Mouse (Mus musculus) CH12.LX (cell line): Measurements from ENCODE around the gene Tmem219. TPM values are rescaled to one million over a fixed set of nuclear protein-coding genes. Genes with fewer than 3 reads are reported as not detected.

Experiments used
- DNase-seq: peaks from one replicate; pipeline ENCODE4 v3.0.0-alpha.2; 2013; ENCODE audit errors: extremely low read depth
- H3K27ac ChIP-seq: 2 replicates; pipeline ENCODE4 v1.5.1; 2012; ENCODE audit warnings: low read depth, mild to moderate bottlenecking, control low read depth, moderate library complexity; ENCODE audit not compliant: insufficient read depth
- H3K27me3 ChIP-seq: replicated peaks from 2 replicates; pipeline ENCODE3; 2012; ENCODE audit warnings: inconsistent platforms
- H3K36me3 ChIP-seq, 2 experiments: replicated peaks in 1 of 2; 2 replicates each; pipeline versions ENCODE3 to v1.6.1; 2012; ENCODE audit warnings: inconsistent platforms in 1 of 2, low read length in 1 of 2, mild to moderate bottlenecking in 1 of 2, mixed read lengths in 1 of 2, moderate library complexity in 1 of 2; ENCODE audit not compliant: control insufficient read depth in 1 of 2, insufficient read depth in 1 of 2
- H3K4me1 ChIP-seq, 2 experiments: 2 replicates each; pipeline ENCODE4 v1.6.1; 2012; ENCODE audit warnings: inconsistent platforms in 1 of 2, moderate library complexity in 1 of 2; ENCODE audit not compliant: insufficient read depth in 2 of 2, control insufficient read depth in 1 of 2
- H3K4me2 ChIP-seq: 2 replicates; pipeline ENCODE4 v1.6.1; 2012; ENCODE audit warnings: low read depth, mild to moderate bottlenecking, control low read depth; ENCODE audit not compliant: poor library complexity, insufficient read depth, severe bottlenecking
- H3K4me3 ChIP-seq, 3 experiments: fragments of 150-350 bp in 1 of 3; sonication (generic) in 1 of 3; replicated peaks in 1 of 3; 2 replicates each; pipeline versions ENCODE3 to v1.5.1; 2011 to 2012; ENCODE audit warnings: low read depth in 2 of 3, low read length in 2 of 3, mild to moderate bottlenecking in 2 of 3, moderate library complexity in 2 of 3, control low read depth in 1 of 3, improper control_type of control experiment in 1 of 3, inconsistent platforms in 1 of 3, mixed read lengths in 1 of 3; ENCODE audit not compliant: poor library complexity in 1 of 3
- H3K79me2 ChIP-seq: replicated peaks from 2 replicates; pipeline ENCODE4 v1.6.1; 2012; ENCODE audit warnings: mild to moderate bottlenecking, moderate library complexity; ENCODE audit not compliant: control insufficient read depth, poor library complexity, insufficient read depth, severe bottlenecking; ENCODE audit errors: extremely low read depth
- H3K9ac ChIP-seq: 2 replicates; pipeline ENCODE4 v1.6.1; 2012; ENCODE audit warnings: low read depth, mild to moderate bottlenecking, control low read depth, moderate library complexity; ENCODE audit not compliant: insufficient read depth
- H3K9me3 ChIP-seq: replicated peaks from 2 replicates; pipeline ENCODE3; 2012; ENCODE audit warnings: low read length, inconsistent platforms, mixed read lengths
- BHLHE40 ChIP-seq: IDR thresholded peaks from 2 replicates; pipeline ENCODE4 v1.6.1; 2011; ENCODE audit warnings: mild to moderate bottlenecking, low read depth, low read length, improper control_type of control experiment
- CHD1 ChIP-seq: IDR thresholded peaks from 2 replicates; pipeline ENCODE4 v1.6.1; 2012; ENCODE audit warnings: low read depth, low read length, improper control_type of control experiment, inconsistent platforms
- CTCF ChIP-seq, 2 experiments: IDR thresholded peaks in 1 of 2; conservative IDR thresholded peaks in 1 of 2; 2 replicates each; pipeline ENCODE4 v1.5.1; 2011 to 2012; ENCODE audit warnings: low read depth in 2 of 2, low read length in 2 of 2, improper control_type of control experiment in 1 of 2, inconsistent platforms in 1 of 2, mild to moderate bottlenecking in 1 of 2, moderate library complexity in 1 of 2
- GABPA ChIP-seq: IDR thresholded peaks from 2 replicates; pipeline ENCODE4 v1.6.1; 2012; ENCODE audit warnings: low read depth, low read length, improper control_type of control experiment, inconsistent platforms; ENCODE audit not compliant: insufficient replicate concordance
- JUN ChIP-seq: IDR thresholded peaks from 2 replicates; pipeline ENCODE4 v1.6.1; 2011; ENCODE audit warnings: low read depth, mild to moderate bottlenecking, low read length, improper control_type of control experiment, moderate library complexity; ENCODE audit not compliant: insufficient read depth
- KAT2A ChIP-seq: IDR thresholded peaks from 2 replicates; pipeline ENCODE4 v1.6.1; 2012; ENCODE audit warnings: low read length, improper control_type of control experiment, inconsistent platforms; ENCODE audit not compliant: insufficient replicate concordance
- MAFK ChIP-seq: IDR thresholded peaks from 2 replicates; pipeline ENCODE4 v1.6.1; 2011; ENCODE audit warnings: low read length, improper control_type of control experiment; ENCODE audit not compliant: insufficient replicate concordance
- MAX ChIP-seq: IDR thresholded peaks from 2 replicates; pipeline ENCODE4 v1.6.1; 2011; ENCODE audit warnings: low read length, improper control_type of control experiment
- MAZ ChIP-seq: IDR thresholded peaks from 2 replicates; pipeline ENCODE4 v1.6.1; 2012; ENCODE audit warnings: low read depth, mild to moderate bottlenecking, inconsistent platforms, low read length, improper control_type of control experiment, moderate library complexity
- NELFE ChIP-seq: IDR thresholded peaks from 2 replicates; pipeline ENCODE4 v1.6.1; 2011; ENCODE audit warnings: low read depth, low read length, improper control_type of control experiment
- NRF1 ChIP-seq: IDR thresholded peaks from 2 replicates; pipeline ENCODE4 v1.6.1; 2014; ENCODE audit warnings: low read depth, mild to moderate bottlenecking, inconsistent platforms, low read length, improper control_type of control experiment, moderate library complexity
- PAX5 ChIP-seq: IDR thresholded peaks from 2 replicates; pipeline ENCODE4 v1.6.1; 2012; ENCODE audit warnings: low read length, inconsistent platforms, mixed read lengths
- POLR2A ChIP-seq: IDR thresholded peaks from 2 replicates; pipeline ENCODE4 v1.6.1; 2011; ENCODE audit warnings: low read depth, mild to moderate bottlenecking, improper control_type of control experiment, low read length
- POLR2AphosphoS2 ChIP-seq: IDR thresholded peaks from 2 replicates; pipeline ENCODE4 v1.6.1; 2011; ENCODE audit warnings: low read depth, low read length, improper control_type of control experiment
- RAD21 ChIP-seq: IDR thresholded peaks from 2 replicates; pipeline ENCODE4 v1.6.1; 2011; ENCODE audit warnings: low read depth, mild to moderate bottlenecking, low read length, improper control_type of control experiment, moderate library complexity
- RCOR1 ChIP-seq: conservative IDR thresholded peaks from 2 replicates; pipeline ENCODE4 v1.6.1; 2012; ENCODE audit warnings: low read depth, mild to moderate bottlenecking, inconsistent platforms, low read length, improper control_type of control experiment
- SMC3 ChIP-seq: IDR thresholded peaks from 2 replicates; pipeline ENCODE4 v1.6.1; 2011; ENCODE audit warnings: low read depth, low read length, improper control_type of control experiment
- USF1 ChIP-seq: IDR thresholded peaks from 2 replicates; pipeline ENCODE4 v1.6.1; 2014; ENCODE audit warnings: low read depth, mild to moderate bottlenecking, inconsistent platforms, low read length, improper control_type of control experiment
- USF2 ChIP-seq: conservative IDR thresholded peaks from 2 replicates; pipeline ENCODE4 v1.6.1; 2011; ENCODE audit warnings: low read depth, low read length, improper control_type of control experiment
- ZC3H11A ChIP-seq: IDR thresholded peaks from 2 replicates; pipeline ENCODE4 v1.6.1; 2012; ENCODE audit warnings: low read depth, mild to moderate bottlenecking, inconsistent platforms, low read length, improper control_type of control experiment
- ZKSCAN1 ChIP-seq: IDR thresholded peaks from 2 replicates; pipeline ENCODE4 v1.6.1; 2012; ENCODE audit warnings: low read depth, inconsistent platforms, low read length, improper control_type of control experiment, borderline replicate concordance
- dilution Hi-C: fragments of 300-500 bp; cut with MboI; formaldehyde crosslinking; loops from 2 replicates; pipeline ENCODE4 v1.14.3; 2020; ENCODE audit warnings: low sequenced_read_pairs; ENCODE audit not compliant: extremely low pct_unique_long_range_greater_than_20kb, extremely low pct_ligation_motif_present
- in situ Hi-C: fragments of 300-500 bp; cut with MboI; formaldehyde crosslinking; loops from 3 replicates; pipeline ENCODE4 v1.14.3; 2019; ENCODE audit warnings: low sequenced_read_pairs, low pct_ligation_motif_present, low pct_unique_long_range_greater_than_20kb, mixed read lengths
- polyA plus RNA-seq: library from polyadenylated mRNA; unstranded; fragments of >175 nt; gene quantifications from 2 replicates; pipeline ENCODE4 v1.2.1, GENCODE M21; 2012; ENCODE audit warnings: low read depth; ENCODE audit not compliant: insufficient read length
- total RNA-seq, 2 experiments: library from RNA; depleted of rRNA; stranded (reverse); fragments of 300-350 nt in 1 of 2; fragments of >200 nt in 1 of 2; gene quantifications; 2 replicates each; pipeline ENCODE4 v1.2.3; 2012 to 2014

Gene Tmem219
- total and polyA plus RNA-seq, 3 experiments: 33.4 to 43.2 (median 37.4) TPM

DNA sequence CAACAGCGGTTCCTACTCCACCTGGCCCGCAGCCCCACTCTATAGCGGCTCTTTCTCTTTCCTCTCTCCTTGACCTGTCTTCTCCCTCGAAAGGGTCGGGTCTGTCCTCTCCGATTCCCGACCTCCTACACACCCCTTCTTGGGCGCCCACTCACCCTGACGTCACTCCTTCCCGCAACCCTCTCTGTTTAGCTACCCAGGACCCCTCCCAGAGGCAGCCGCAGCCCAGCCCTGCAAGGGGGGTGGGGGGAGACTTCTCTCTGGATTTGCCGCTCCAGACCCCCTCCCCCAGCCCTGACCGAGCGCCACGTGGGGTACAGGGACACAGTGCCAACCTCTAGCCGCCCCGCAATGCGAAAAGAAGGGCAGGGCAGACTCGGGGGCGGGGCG lies 26.7 kb upstream of the Tmem219 start, which contains the start of gene Asphd1 (continued):
- no peak for TF ChIP-seq BHLHE40
- TF ChIP-seq JUN: no peak
- TF ChIP-seq USF2: no peak
- TF ChIP-seq, all 38 proteins: peak for 0

DNA sequence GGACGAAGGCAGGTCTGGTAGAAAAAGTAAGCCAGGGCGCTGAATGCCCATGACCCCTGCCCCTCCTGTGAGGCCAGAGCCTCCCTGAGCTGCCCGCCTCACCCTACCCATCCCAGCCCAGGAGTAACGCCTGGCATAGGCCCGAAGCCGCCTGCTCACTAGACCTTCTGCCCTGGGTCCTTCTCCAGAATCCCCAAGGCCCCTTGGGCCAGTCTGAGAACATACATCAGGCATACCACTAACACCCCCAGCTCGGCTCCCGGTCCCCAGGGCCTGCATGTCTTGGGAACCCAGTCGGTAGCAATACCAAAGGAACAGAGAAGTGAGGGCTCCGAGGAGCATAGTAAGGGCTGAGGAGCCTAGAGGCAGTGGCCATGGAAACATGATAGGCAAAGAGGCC lies 25.9 kb upstream of the Tmem219 start:
- no peak for TF ChIP-seq MAX
- no peak for TF ChIP-seq POLR2A
- TF ChIP-seq ZC3H11A: no peak
- no peak for TF ChIP-seq ZKSCAN1
- no peak for TF ChIP-seq SMC3
- no peak for TF ChIP-seq PAX5
- TF ChIP-seq MAFK: no peak
- TF ChIP-seq USF2: no peak
- TF ChIP-seq GABPA: no peak
- TF ChIP-seq, all 38 proteins: peak for 0

DNA sequence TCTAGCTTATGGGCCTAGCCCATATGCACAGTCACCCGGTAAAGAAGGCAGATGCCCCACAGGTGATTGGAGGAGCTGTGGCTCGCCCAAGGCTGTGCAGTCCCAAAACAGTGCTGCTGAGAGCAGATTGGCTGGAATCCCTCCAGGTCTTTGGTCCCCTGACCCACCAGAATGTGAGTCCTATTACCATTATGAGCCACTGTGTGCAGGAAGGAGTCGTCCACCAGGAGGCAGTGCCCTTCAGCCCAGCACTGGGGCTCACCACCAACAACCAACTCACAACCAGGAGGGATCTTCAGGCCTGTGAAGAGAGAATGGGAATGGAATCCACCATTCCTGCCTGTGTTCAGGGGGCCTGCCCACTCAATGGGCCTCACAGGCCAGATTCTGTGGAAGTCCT lies 23.8 kb upstream of the Tmem219 start:
- peaks cover 14 to 62% of the 10 kb centered on the region in 2 experiments for H3K4me1 ChIP-seq
- no peak for TF ChIP-seq JUN
- no peak for TF ChIP-seq USF1
- no peak for TF ChIP-seq MAX
- no peak for TF ChIP-seq KAT2A
- TF ChIP-seq POLR2AphosphoS2: no peak
- TF ChIP-seq NELFE: no peak
- TF ChIP-seq RAD21: peak; percentile 67
- TF ChIP-seq MAZ: no peak
- peak; percentile 75 for TF ChIP-seq SMC3
- no peak for TF ChIP-seq RCOR1
- TF ChIP-seq CTCF (conservative IDR thresholded peaks at IDR 0.05 in 1 of 2, IDR thresholded peaks at IDR 0.05 in 1 of 2; ENCODE audit: low read depth in 2 of 2, low read length in 2 of 2): peak; percentile 52 to 75; a peak in 3 of 4 replicates
- TF ChIP-seq NRF1: no peak
- no peak for TF ChIP-seq CHD1
- TF ChIP-seq ZC3H11A: no peak; the same call in 1 of the 2 replicates
- TF ChIP-seq, all 38 proteins: peak for 3
- in situ Hi-C loops (loop anchor here (5.0 kb wide), 1 partner anchor 36 kb away; no protein-coding TSS in a partner anchor), dilution Hi-C loops (no loop called here)
- Histone ChIP-seq H3K27ac (no peak overlapping the region), H3K36me3 (peaks cover 23 to 78% of the 10 kb centered on the region in 2 experiments), H3K27me3 (no peaks in the 10 kb centered on the region), H3K4me3 (no peak overlapping the region), H3K4me2 (no peak overlapping the region), H3K9ac (no peak overlapping the region), H3K79me2 (peaks cover 3% of the 10 kb centered on the region), H3K9me3 (peaks cover 6% of the 10 kb centered on the region)
- peak; percentile 49 for DNase-seq

More for the DNA sequence above, 25.9 kb upstream of the Tmem219 start:
- no peaks in the 10 kb centered on the region for H3K27me3 ChIP-seq
- in situ Hi-C loops (loop anchor here (5.0 kb wide), 1 partner anchor 34 kb away; no protein-coding TSS in a partner anchor), dilution Hi-C loops (no loop called here)
- H3K9ac ChIP-seq: no peak overlapping the region
- H3K9me3 ChIP-seq: peaks cover 6% of the 10 kb centered on the region
- no peak overlapping the region for H3K27ac ChIP-seq
- no peak overlapping the region for H3K4me2 ChIP-seq
- no peak for DNase-seq
- no peaks in the 10 kb centered on the region for H3K79me2 ChIP-seq
- H3K4me3 ChIP-seq: no peak overlapping the region
- H3K4me1 ChIP-seq: peaks cover 15 to 62% of the 10 kb centered on the region in 2 experiments
- H3K36me3 ChIP-seq: peaks cover 27 to 82% of the 10 kb centered on the region in 2 experiments
